Comparison of ENCODE assay signal across 8 mouse cellular contexts in genomic region chr10:81570238-81570800, GRCm38 (mm10). TPM values are rescaled to one million over a fixed set of nuclear protein-coding genes. Genes with fewer than 3 reads are reported as not detected.
DNase-seq lines count a peak whose midpoint lies in the region; ATAC-seq and TF ChIP-seq lines count a peak whose summit lies in the region.

No protein-coding gene starts in this region.

- H3K4me1 ChIP-seq in intestine, postnatal 0 days (replicated peaks; ENCODE audit: control insufficient read depth, insufficient read depth, low read length), result peaks cover 5% of the 10 kb centered on the region
- peaks cover 6% of the 10 kb centered on the region for H3K4me1 ChIP-seq in small intestine, adult 2 months (ENCODE audit: control insufficient read depth, insufficient read depth, insufficient read length, low read length)

- TF ChIP-seq POLR2A in small intestine, adult 2 months (IDR thresholded peaks at IDR 0.05; ENCODE audit: low read depth, low read length), result no peak

- H3K9me3 ChIP-seq in intestine, postnatal 0 days (ENCODE audit: control insufficient read depth), result no peaks in the 10 kb centered on the region

- DNase-seq in CD4-positive, CD25-positive, alpha-beta regulatory T cell, adult 2 months (ENCODE audit: low read depth, low spot score), result peak; percentile 13
- DNase-seq in retina, embryonic 14.5 days (ENCODE audit: low spot score), result peak; percentile 76
- no peak for DNase-seq in retina, postnatal 1 day
- no peak for DNase-seq in spleen, adult 18-20 months
- DNase-seq in right cerebral cortex, postnatal 36 days (ENCODE audit: low spot score in 2 of 2), result no peak

- no peak for ATAC-seq in CD4-positive, CD25-positive, alpha-beta regulatory T cell, adult 4 months
- no peak for ATAC-seq in intestine, postnatal 0 days

- H3K36me3 ChIP-seq in intestine, postnatal 0 days (ENCODE audit: control insufficient read depth, insufficient read depth), result peaks cover 16% of the 10 kb centered on the region
- peaks cover 10% of the 10 kb centered on the region for H3K36me3 ChIP-seq in small intestine, adult 2 months (ENCODE audit: control insufficient read depth, insufficient read depth, low read length)

- H3K27me3 ChIP-seq in intestine, postnatal 0 days (replicated peaks; ENCODE audit: control insufficient read depth, insufficient read depth, low read length), result peaks cover 10% of the 10 kb centered on the region; the same call in 1 of the 2 replicates
- peaks cover 6% of the 10 kb centered on the region for H3K27me3 ChIP-seq in small intestine, adult 2 months (ENCODE audit: control insufficient read depth, insufficient read depth, low read length)

- peak overlapping the region; percentile 93 for H3K4me2 ChIP-seq in intestine, postnatal 0 days (replicated peaks; ENCODE audit: low read depth)

- no peak for TF ChIP-seq CTCF in intestine, postnatal 0 days (IDR thresholded peaks at IDR 0.05; ENCODE audit: low read depth)
- TF ChIP-seq CTCF in small intestine, adult 2 months (IDR thresholded peaks at IDR 0.05; ENCODE audit: extremely low read depth, insufficient read length, insufficient replicate concordance, low read depth, low read length), result no peak

- H3K4me3 ChIP-seq in intestine, postnatal 0 days (ENCODE audit: low read depth, low read length), result peak overlapping the region; percentile 50
- H3K4me3 ChIP-seq in small intestine, adult 2 months (ENCODE audit: low read depth, low read length), result peak overlapping the region; percentile 67

- 0 out of 2 replicates have a peak overlapping the region, but pooled peaks have one; percentile 50 for H3K27ac ChIP-seq in intestine, postnatal 0 days (ENCODE audit: low read depth, low read length)
- H3K27ac ChIP-seq in small intestine, adult 2 months (ENCODE audit: insufficient read depth, low read depth, low read length), result no peak overlapping the region

- WGBS in intestine, postnatal 0 days, result 11% methylated on average over 9 of the region's 11 CpGs
- 15% methylated on average over 11 of the region's 11 CpGs for WGBS in small intestine, adult 2 months

- 0 out of 2 replicates have a peak overlapping the region, but pooled peaks have one; percentile 7 for H3K9ac ChIP-seq in intestine, postnatal 0 days (ENCODE audit: low read depth, low read length)

RNA-seq across cellular contexts. Expression of gene Tle2, which starts 4.0 kb away (rescaled TPM):
- polyA plus RNA-seq in CD4-positive, CD25-positive, alpha-beta regulatory T cell, adult 4 months (2017; shearing (Covaris generic)), result under 1 TPM in 1 of 2 experiments, not detected in 1; 0.78 TPM
- polyA plus RNA-seq in intestine, postnatal 0 days (2015; fragmentation: Nextera tagmentation; extraction: Ambion mirVana), result 3.0 and 5.2 TPM in 2 replicates
- polyA plus RNA-seq in small intestine, adult 2 months (2012; rRNA removed), result 17.8 and 20.4 TPM in 2 replicates

RNA-seq across cellular contexts. Expression of gene Aes, which starts 11.0 kb away (rescaled TPM):
- polyA plus RNA-seq in CD4-positive, CD25-positive, alpha-beta regulatory T cell, adult 4 months (2017; shearing (Covaris generic)), result 100 to 1,000 TPM; 103 to 139 TPM
- polyA plus RNA-seq in intestine, postnatal 0 days (2015; fragmentation: Nextera tagmentation; extraction: Ambion mirVana), result 528 and 536 TPM in 2 replicates
- 1,054 and 3,003 TPM in 2 replicates for polyA plus RNA-seq in small intestine, adult 2 months (2012; rRNA removed)

RNA-seq across cellular contexts. Expression of gene Gna11, which starts 25.3 kb away (rescaled TPM):
- polyA plus RNA-seq in CD4-positive, CD25-positive, alpha-beta regulatory T cell, adult 4 months (2017; shearing (Covaris generic)), result 10 to 100 TPM; 28.5 to 42.5 TPM
- 188 and 195 TPM in 2 replicates for polyA plus RNA-seq in intestine, postnatal 0 days (2015; fragmentation: Nextera tagmentation; extraction: Ambion mirVana)
- polyA plus RNA-seq in small intestine, adult 2 months (2012; rRNA removed), result 318 and 828 TPM in 2 replicates

RNA-seq across cellular contexts. Expression of gene Tle6, which starts 30.6 kb away (rescaled TPM):
- 1 to 10 TPM in 1 of 2 experiments, not detected in 1; 2.8 TPM for polyA plus RNA-seq in CD4-positive, CD25-positive, alpha-beta regulatory T cell, adult 4 months (2017; shearing (Covaris generic))
- polyA plus RNA-seq in intestine, postnatal 0 days (2015; fragmentation: Nextera tagmentation; extraction: Ambion mirVana), result 3.9 and 4.2 TPM in 2 replicates
- polyA plus RNA-seq in small intestine, adult 2 months (2012; rRNA removed), result 7.3 and 34.4 TPM in 2 replicates

RNA-seq across cellular contexts. Expression of gene BC025920, which starts 35.8 kb away (rescaled TPM):
- polyA plus RNA-seq in CD4-positive, CD25-positive, alpha-beta regulatory T cell, adult 4 months (2017; shearing (Covaris generic)), result 1 to 10 TPM; 3.6 to 3.8 TPM
- 0.18 and 0.20 TPM in 2 replicates for polyA plus RNA-seq in intestine, postnatal 0 days (2015; fragmentation: Nextera tagmentation; extraction: Ambion mirVana)
- polyA plus RNA-seq in small intestine, adult 2 months (2012; rRNA removed), result 0.33 and 0.58 TPM in 2 replicates

Comparison
In these comparisons a context has a peak if more than half of its experiments do, and no peak if none do; other contexts are left out.
1. DNase-seq: peak in CD4-positive, CD25-positive, alpha-beta regulatory T cell, adult 2 months (single experiment) and retina, embryonic 14.5 days (single experiment); none in retina, postnatal 1 day (single experiment), spleen, adult 18-20 months (0 of 2) and right cerebral cortex, postnatal 36 days (0 of 2).